Mouse (Mus musculus) skeletal muscle tissue, postnatal 0 days (tissue): Measurements from ENCODE around the gene Hsd17b13. TPM values are rescaled to one million over a fixed set of nuclear protein-coding genes. Genes with fewer than 3 reads are reported as not detected.

Experiments used
- polyA plus RNA-seq: library from polyadenylated mRNA; unstranded; fragments of >200 nt; fragmentation: Nextera tagmentation; extraction: Ambion mirVana; gene quantifications from 2 replicates; pipeline ENCODE4 v1.2.1, GENCODE M21; 2015

Gene Hsd17b13
- 0.16 and 0.35 TPM in 2 replicates for polyA plus RNA-seq

DNA sequence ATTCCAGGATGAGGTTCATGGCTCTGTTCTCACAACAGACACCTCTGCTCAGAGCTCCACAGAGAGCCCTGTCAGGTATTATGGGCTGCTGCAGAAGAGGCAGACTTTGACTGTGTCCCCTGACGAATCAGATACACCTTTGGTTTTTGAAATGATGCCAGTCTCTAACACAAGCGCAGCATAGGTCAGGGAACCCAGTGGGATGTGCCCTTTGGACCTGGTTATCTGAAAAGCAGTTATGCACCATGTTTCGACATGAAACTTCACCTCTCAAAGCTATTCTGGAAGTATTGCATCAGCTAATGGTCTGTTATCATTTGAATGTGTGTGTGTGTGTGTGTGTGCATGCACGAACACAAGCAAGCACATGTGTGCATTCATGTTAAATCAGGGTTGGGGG is at the start of gene Hsd17b13:
TSS of gene Hsd17b13 (minus strand) at position 114 of the 400 bp plus-strand sequence.

DNA sequence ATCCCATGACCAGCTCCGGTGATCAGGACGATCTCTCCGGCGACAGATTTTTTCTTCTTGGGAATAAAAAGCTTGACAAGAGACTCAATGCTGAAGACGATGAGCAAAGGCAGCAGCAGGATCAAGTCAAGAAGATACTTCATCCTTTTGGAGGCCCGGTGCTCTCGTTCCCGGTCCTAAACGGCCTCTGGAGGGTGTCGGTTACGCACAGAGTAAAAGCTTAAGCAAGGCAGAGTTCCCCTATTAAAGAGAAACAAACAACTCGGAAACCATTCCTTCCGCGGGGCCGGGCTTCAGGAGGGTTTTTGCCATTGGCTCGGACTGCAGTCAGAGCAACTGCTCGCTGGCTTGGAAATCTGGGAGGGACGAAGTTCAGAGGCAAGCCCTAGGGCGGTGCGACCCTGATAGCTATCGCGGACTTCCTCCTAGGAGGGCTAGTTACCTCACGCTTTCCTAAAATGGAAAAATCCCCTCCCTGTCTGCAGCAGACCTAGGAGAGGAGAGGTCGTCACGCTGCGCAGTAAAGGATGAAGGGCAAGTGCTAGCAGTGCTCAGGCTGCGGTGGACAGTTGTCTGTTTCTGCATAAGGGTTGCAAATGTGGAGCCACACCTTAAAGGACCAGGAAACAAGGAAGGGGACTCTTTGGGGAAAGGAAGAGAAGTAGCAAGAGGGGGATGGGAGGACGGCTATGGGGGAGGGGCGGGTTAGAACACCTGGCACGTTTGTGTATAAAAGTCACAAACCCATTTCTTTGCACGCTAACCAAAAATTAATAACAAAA is 44.6 kb upstream of the Hsd17b13 start, which contains the start of gene Hsd17b11:
TSS of gene Hsd17b11 (minus strand) at position 323 of the 782 bp plus-strand sequence.

DNA sequence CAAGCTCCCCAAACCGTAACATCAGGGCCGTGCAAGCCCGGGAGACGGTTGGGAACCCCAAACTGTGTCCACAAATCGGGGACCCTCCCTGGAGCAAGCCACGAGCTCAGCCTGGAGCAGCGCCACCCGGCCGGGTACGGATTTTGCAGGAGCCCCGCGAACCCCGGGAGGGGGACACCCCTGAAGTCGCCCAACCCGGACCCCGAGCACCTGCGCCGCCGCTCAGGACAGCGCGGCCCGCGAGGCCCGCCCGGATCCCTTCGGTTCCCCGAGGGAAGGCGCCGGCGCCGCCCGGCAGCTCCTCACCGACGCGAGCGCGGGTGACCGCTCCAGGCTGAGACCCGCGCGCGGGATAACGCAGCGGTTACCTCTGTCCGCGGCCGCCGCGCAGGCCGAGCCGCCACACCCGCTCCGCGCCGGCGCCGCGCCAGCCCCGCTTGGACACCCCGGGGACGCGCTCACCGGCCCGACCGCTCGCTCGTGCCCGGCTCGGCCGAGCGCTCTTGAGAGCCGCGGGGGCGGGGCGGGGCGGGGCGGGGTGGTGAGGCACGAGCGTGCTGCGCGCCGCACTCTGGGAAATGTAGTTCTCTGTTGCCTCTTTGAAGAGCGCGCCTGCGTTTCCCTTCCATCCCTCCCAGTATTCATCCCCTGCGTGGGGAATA is 66.3 kb downstream of the Hsd17b13 start, which contains the start of gene Klhl8:
TSS of gene Klhl8 (minus strand) at position 512 of the 662 bp plus-strand sequence.

Other genes with a start within 250 kb of the Hsd17b13 start
- gene Klhl8, start 66.2 kb downstream of the Hsd17b13 start, polyA plus RNA-seq, result 14.0 and 14.4 TPM in 2 replicates
- gene Hsd17b11, start 44.5 kb upstream of the Hsd17b13 start, polyA plus RNA-seq, result 3.4 and 4.6 TPM in 2 replicates
- gene Nudt9, start 68.9 kb upstream of the Hsd17b13 start, polyA plus RNA-seq, result 40.9 and 52.2 TPM in 2 replicates
- gene Gm17660, start 100.2 kb upstream of the Hsd17b13 start, polyA plus RNA-seq, result not detected in 2 replicates
- gene Sparcl1, start 136.3 kb upstream of the Hsd17b13 start, polyA plus RNA-seq, result 140 and 141 TPM in 2 replicates
- not detected in 2 replicates for gene Dspp, start 193.3 kb upstream of the Hsd17b13 start, polyA plus RNA-seq
- gene Dmp1, start 225.2 kb upstream of the Hsd17b13 start, polyA plus RNA-seq, result 0.74 and 0.99 TPM in 2 replicates